Mouse (Mus musculus) liver, embryonic 13.5 days (tissue): ENCODE data around the gene Zfp988. TPM values are rescaled to one million over a fixed set of nuclear protein-coding genes. Genes with fewer than 3 reads are reported as not detected.
"Not testable (repeated sequence)": the region's sequence is repeated elsewhere in the genome, so short reads cannot be mapped to it uniquely, and the experiment has no call there.

Source experiments
- ATAC-seq: fragments of 200-750 bp; cut with Nextera tagmentation; 2 replicates; pipeline ENCODE4 v1.8.0; 2017; ENCODE audit warnings: low read depth, mild to moderate bottlenecking, moderate number of reproducible peaks, moderate library complexity
- DNase-seq: peaks from one replicate; pipeline ENCODE4 v3.0.0; 2022
- H3K27ac ChIP-seq: fragments of 300-500 bp; sonication (generic); 2 replicates; pipeline ENCODE4 v1.5.1; 2015; ENCODE audit warnings: moderate library complexity, mild to moderate bottlenecking, inconsistent platforms
- H3K27me3 ChIP-seq: fragments of 300-500 bp; sonication (generic); 2 replicates; pipeline ENCODE4 v1.6.1; 2015; ENCODE audit warnings: mild to moderate bottlenecking, inconsistent platforms
- H3K36me3 ChIP-seq: fragments of 300-500 bp; sonication (generic); 2 replicates; pipeline ENCODE4 v1.6.1; 2015; ENCODE audit warnings: mild to moderate bottlenecking, inconsistent platforms
- H3K4me1 ChIP-seq: fragments of 300-500 bp; sonication (generic); replicated peaks from 2 replicates; pipeline ENCODE4 v1.6.1; 2015; ENCODE audit warnings: inconsistent platforms
- H3K4me2 ChIP-seq: fragments of 300-500 bp; sonication (generic); 2 replicates; pipeline ENCODE4 v1.6.1; 2015; ENCODE audit warnings: inconsistent platforms, mild to moderate bottlenecking, moderate library complexity
- H3K4me3 ChIP-seq: fragments of 300-500 bp; sonication (generic); replicated peaks from 2 replicates; pipeline ENCODE4 v1.5.1; 2015; ENCODE audit warnings: mild to moderate bottlenecking, inconsistent platforms
- H3K9ac ChIP-seq: fragments of 300-500 bp; sonication (generic); 2 replicates; pipeline ENCODE4 v1.6.1; 2015; ENCODE audit warnings: mild to moderate bottlenecking, inconsistent platforms
- H3K9me3 ChIP-seq: fragments of 300-500 bp; sonication (generic); replicated peaks from 2 replicates; pipeline ENCODE4 v1.6.1; 2016; ENCODE audit warnings: inconsistent platforms
- WGBS: fragments of 180-500 bp; shearing (Covaris S2); methylation state at CpG from one replicate; pipeline ENCODE4 v1.1.7; 2015; ENCODE audit not compliant: insufficient replicate concordance; 5-methylcytosine and 5-hydroxymethylcytosine counted together
- polyA plus RNA-seq: library from polyadenylated mRNA; unstranded; fragments of >200 nt; fragmentation: Nextera tagmentation; extraction: Ambion mirVana; gene quantifications from 2 replicates; pipeline ENCODE4 v1.2.1, GENCODE M21; 2015

The Zfp988 gene
- polyA plus RNA-seq, result 0.12 and 0.15 TPM in 2 replicates

DNA sequence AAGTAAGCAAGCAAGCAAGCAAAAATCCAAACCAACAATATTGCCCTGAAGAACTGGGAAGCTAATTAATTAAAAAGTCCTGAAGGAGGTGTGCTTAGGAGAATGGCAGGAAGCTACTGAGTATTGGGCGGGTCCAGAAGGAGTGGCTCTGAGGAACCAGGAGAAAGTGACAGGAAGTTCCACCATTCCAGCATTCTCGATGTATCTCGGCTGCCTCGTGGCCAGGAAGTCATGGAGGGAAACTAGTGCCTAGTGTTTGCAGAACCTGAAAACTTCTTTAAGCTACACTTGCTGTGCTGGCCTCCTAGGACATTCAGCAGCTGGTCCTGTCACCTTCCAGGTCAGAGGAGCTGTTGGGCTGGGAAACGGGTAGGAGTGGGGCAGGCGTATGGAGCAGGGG, at the start of gene Zfp988:
Zfp988 (plus strand) TSS at position 239 of the 400 bp plus-strand sequence.
- H3K4me3 ChIP-seq, H3K4me1 ChIP-seq, H3K27ac ChIP-seq, H3K27me3 ChIP-seq, H3K4me2 ChIP-seq, H3K9ac ChIP-seq, ATAC-seq, DNase-seq, H3K36me3 ChIP-seq: not testable (repeated sequence)
- 69% methylated on average over 6 of the region's 6 CpGs for WGBS
- H3K9me3 ChIP-seq, result peaks cover 12% of the 10 kb centered on the region; the same call in 1 of the 2 replicates

- not testable (repeated sequence) for H3K27ac ChIP-seq, ATAC-seq, H3K4me3 ChIP-seq, H3K4me2 ChIP-seq, H3K9me3 ChIP-seq, H3K9ac ChIP-seq, H3K4me1 ChIP-seq, DNase-seq, H3K36me3 ChIP-seq, H3K27me3 ChIP-seq
- WGBS, result 74% methylated on average over 2 of the region's 3 CpGs
These were observed 42.8 kb upstream of the Zfp988 start for GRCm38 (mm10) chr4:147262708-147263107.

GRCm38 (mm10) chr4:147267302-147267701, 38.2 kb upstream of the Zfp988 start:
- WGBS, result 79% methylated on average over 16 of the region's 17 CpGs
- not testable (repeated sequence) for H3K36me3 ChIP-seq, DNase-seq, ATAC-seq, H3K4me2 ChIP-seq, H3K27ac ChIP-seq, H3K4me1 ChIP-seq, H3K27me3 ChIP-seq, H3K9ac ChIP-seq, H3K4me3 ChIP-seq
- H3K9me3 ChIP-seq, result peaks cover 25% of the 10 kb centered on the region

GRCm38 (mm10) chr4:147268735-147269134, 36.7 kb upstream of the Zfp988 start:
- not testable (repeated sequence) for H3K36me3 ChIP-seq, H3K4me2 ChIP-seq, H3K4me1 ChIP-seq, ATAC-seq, H3K4me3 ChIP-seq, DNase-seq, H3K27me3 ChIP-seq, H3K9ac ChIP-seq, H3K27ac ChIP-seq
- 78% methylated on average over 25 of the region's 25 CpGs for WGBS
- peaks cover 28% of the 10 kb centered on the region for H3K9me3 ChIP-seq

- 67% methylated on average over 4 of the region's 4 CpGs for WGBS
- not testable (repeated sequence) for H3K4me2 ChIP-seq, H3K4me1 ChIP-seq, H3K36me3 ChIP-seq, H3K9ac ChIP-seq, ATAC-seq, H3K27ac ChIP-seq, H3K27me3 ChIP-seq, H3K4me3 ChIP-seq, DNase-seq
- peaks cover 31% of the 10 kb centered on the region for H3K9me3 ChIP-seq
These were observed 35.4 kb upstream of the Zfp988 start for GRCm38 (mm10) chr4:147270026-147270425.

- peaks cover 35% of the 10 kb centered on the region for H3K9me3 ChIP-seq
- not testable (repeated sequence) for H3K27ac ChIP-seq, ATAC-seq, H3K9ac ChIP-seq, DNase-seq, H3K27me3 ChIP-seq, H3K4me1 ChIP-seq, H3K36me3 ChIP-seq, H3K4me2 ChIP-seq, H3K4me3 ChIP-seq
- WGBS, result 74% methylated on average over 13 of the region's 13 CpGs
These were observed 33.9 kb upstream of the Zfp988 start for GRCm38 (mm10) chr4:147271601-147272000.

DNA sequence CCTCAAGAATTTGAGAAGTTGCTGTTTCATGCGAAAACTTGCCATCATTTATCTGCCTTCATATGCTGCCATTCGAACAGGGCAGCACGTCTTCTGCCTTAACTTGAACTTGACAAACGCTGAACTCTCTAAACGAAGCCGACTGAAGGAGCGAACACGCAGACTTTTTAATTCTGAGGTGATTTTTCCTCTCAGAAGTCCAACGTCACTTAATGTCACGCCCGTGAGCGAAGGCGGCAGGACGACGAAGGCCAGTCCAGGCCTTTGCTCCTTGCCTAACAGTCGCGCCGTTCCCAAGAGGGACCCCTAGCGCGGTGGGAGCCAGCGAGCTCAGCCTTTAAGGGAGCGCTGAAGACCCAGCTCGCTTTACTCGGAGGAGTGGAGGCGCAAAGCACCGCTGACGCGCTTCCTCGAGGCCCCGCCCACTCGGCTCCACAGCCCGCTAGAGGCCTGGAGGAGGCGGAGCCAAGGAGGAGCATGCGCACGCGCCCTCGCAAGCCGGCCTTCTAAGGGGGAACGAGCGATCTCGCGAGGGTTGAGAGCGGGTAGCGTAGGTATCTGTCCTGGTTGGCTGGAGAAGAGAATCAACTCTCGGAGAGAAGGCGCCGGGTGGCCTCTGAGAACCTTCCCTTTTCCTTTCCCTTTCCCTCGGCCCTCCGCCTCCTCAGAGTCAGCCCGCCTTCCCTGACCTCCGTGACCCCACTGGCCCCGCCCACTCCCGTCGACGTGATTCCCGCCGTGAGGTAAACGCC, 30.3 kb upstream of the Zfp988 start:
- H3K27ac ChIP-seq, H3K9ac ChIP-seq, DNase-seq, H3K36me3 ChIP-seq, H3K4me1 ChIP-seq, H3K27me3 ChIP-seq: not testable (repeated sequence)
- Histone ChIP-seq H3K4me2 (peak overlapping the region; percentile 46), H3K9me3 (peaks cover 17% of the 10 kb centered on the region), H3K4me3 (peak overlapping the region; percentile 19)
- peak; percentile 60; the same call in 1 of the 2 replicates for ATAC-seq
- WGBS, result 30% methylated on average over 58 of the region's 58 CpGs

GRCm38 (mm10) chr4:147275773-147276140, 29.7 kb upstream of the Zfp988 start:
- peak overlapping the region; percentile 46 for H3K4me2 ChIP-seq
- H3K27ac ChIP-seq, H3K4me1 ChIP-seq, H3K36me3 ChIP-seq, H3K9ac ChIP-seq, DNase-seq, ATAC-seq, H3K27me3 ChIP-seq: not testable (repeated sequence)
- peaks cover 15% of the 10 kb centered on the region for H3K9me3 ChIP-seq
- H3K4me3 ChIP-seq, result peak overlapping the region; percentile 19; the same call in 1 of the 2 replicates
- WGBS, result 22% methylated on average over 54 of the region's 54 CpGs

DNA sequence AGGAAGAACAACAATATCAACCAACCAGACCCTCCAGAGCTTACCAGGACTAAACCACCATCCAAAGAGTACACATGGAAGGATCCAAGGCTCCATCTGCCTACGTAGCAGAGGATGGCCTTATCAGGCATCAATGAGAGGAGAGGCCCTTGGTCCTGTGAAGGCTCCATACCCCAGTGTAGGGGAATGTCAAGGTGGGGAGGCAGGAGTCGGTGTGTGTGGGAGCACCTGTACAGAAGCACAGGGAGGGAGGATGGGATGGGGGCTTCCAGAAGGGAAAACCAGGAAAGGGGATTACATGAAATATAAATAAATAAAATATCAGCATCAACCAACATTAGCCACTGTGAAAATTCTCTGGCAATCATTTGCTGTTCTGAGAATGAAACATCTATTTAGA, 25.1 kb upstream of the Zfp988 start:
- 45% methylated on average over 2 of the region's 2 CpGs for WGBS
- H3K4me3 ChIP-seq, H3K27me3 ChIP-seq, H3K4me1 ChIP-seq, H3K36me3 ChIP-seq, H3K27ac ChIP-seq, H3K9me3 ChIP-seq, DNase-seq, ATAC-seq, H3K4me2 ChIP-seq, H3K9ac ChIP-seq: not testable (repeated sequence)

GRCm38 (mm10) chr4:147298585-147298984, 6.9 kb upstream of the Zfp988 start:
- H3K27ac ChIP-seq, H3K36me3 ChIP-seq, ATAC-seq, H3K27me3 ChIP-seq, H3K4me3 ChIP-seq, DNase-seq, H3K4me1 ChIP-seq, H3K9ac ChIP-seq, H3K4me2 ChIP-seq, H3K9me3 ChIP-seq: not testable (repeated sequence)
- 53% methylated on average over 3 of the region's 3 CpGs for WGBS

DNA sequence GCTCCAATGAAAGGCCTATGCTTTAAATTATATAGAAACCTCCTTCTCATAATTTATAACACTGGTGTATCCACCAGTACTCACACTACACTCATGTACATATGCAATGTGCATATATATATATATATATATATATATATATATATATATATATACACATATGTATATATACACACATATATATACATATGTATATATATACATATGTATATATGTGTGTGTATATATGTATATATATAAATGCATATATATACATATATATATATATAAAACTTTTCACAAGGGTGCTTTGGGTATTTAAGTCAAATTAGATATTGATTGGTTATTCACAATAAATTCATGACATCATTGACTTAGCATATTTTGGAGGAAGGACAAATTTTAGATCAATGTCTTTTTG, 3.1 kb upstream of the Zfp988 start:
- not testable (repeated sequence) for H3K4me2 ChIP-seq, H3K27me3 ChIP-seq, H3K36me3 ChIP-seq, H3K9ac ChIP-seq, ATAC-seq, H3K4me3 ChIP-seq, DNase-seq, H3K27ac ChIP-seq, H3K4me1 ChIP-seq
- H3K9me3 ChIP-seq, result peaks cover 12% of the 10 kb centered on the region; the same call in 1 of the 2 replicates
